Mouse (Mus musculus) thymus, postnatal 4 days (tissue): Measurements from ENCODE around the gene Nsg1.
A peak's percentile ranks its signal among the peaks of the same experiment; 100 is the strongest.

Experiments used
- DNase-seq: peaks from one replicate; pipeline ENCODE4 v3.0.0; 2021

Nsg1 gene

GRCm38 (mm10) chr5:38159634-38160413, at the start of gene Nsg1:
Nsg1 (minus strand) TSS chr5:38159907.
- no peak for DNase-seq

GRCm38 (mm10) chr5:38208985-38209384, 49.3 kb upstream of the Nsg1 start:
- DNase-seq, result no peak

- DNase-seq, result no peak
Observed at GRCm38 (mm10) chr5:38205303-38205726, 45.6 kb upstream of the Nsg1 start.

- no peak for DNase-seq
Observed at GRCm38 (mm10) chr5:38199686-38200085, 40.0 kb upstream of the Nsg1 start.

- peak; percentile 83 for DNase-seq
Observed at GRCm38 (mm10) chr5:38197482-38197823, 37.7 kb upstream of the Nsg1 start.

- DNase-seq, result no peak
Observed at GRCm38 (mm10) chr5:38196821-38197481, 37.2 kb upstream of the Nsg1 start.

- no peak for DNase-seq
Observed at GRCm38 (mm10) chr5:38195941-38196340, 36.2 kb upstream of the Nsg1 start.

- no peak for DNase-seq
Observed at GRCm38 (mm10) chr5:38194946-38195345, 35.2 kb upstream of the Nsg1 start.

- DNase-seq, result no peak
Observed at GRCm38 (mm10) chr5:38190907-38191306, 31.2 kb upstream of the Nsg1 start.

GRCm38 (mm10) chr5:38187006-38187405, 27.3 kb upstream of the Nsg1 start:
- DNase-seq, result no peak

GRCm38 (mm10) chr5:38184688-38185285, 25.1 kb upstream of the Nsg1 start:
- DNase-seq, result no peak

GRCm38 (mm10) chr5:38174256-38174912, 14.7 kb upstream of the Nsg1 start:
- no peak for DNase-seq

- DNase-seq, result no peak
Observed at GRCm38 (mm10) chr5:38173766-38174165, 14.1 kb upstream of the Nsg1 start.

GRCm38 (mm10) chr5:38168497-38168896, 8.8 kb upstream of the Nsg1 start:
- DNase-seq, result no peak

- peak; percentile 73 for DNase-seq
Observed at GRCm38 (mm10) chr5:38158947-38159633, 617 bp downstream of the Nsg1 start.

GRCm38 (mm10) chr5:38158501-38158946, 1.2 kb downstream of the Nsg1 start:
- DNase-seq, result no peak

GRCm38 (mm10) chr5:38157481-38158020, 2.2 kb downstream of the Nsg1 start:
- no peak for DNase-seq

GRCm38 (mm10) chr5:38153636-38154035, 6.1 kb downstream of the Nsg1 start:
- no peak for DNase-seq

GRCm38 (mm10) chr5:38152201-38153108, 7.3 kb downstream of the Nsg1 start:
- DNase-seq, result peak; percentile 15

GRCm38 (mm10) chr5:38151264-38151663, 8.4 kb downstream of the Nsg1 start:
- DNase-seq, result no peak

GRCm38 (mm10) chr5:38146524-38146923, 13.2 kb downstream of the Nsg1 start:
- no peak for DNase-seq
